Mouse (Mus musculus): ENCODE results near the gene D7Ertd443e. TPM values are rescaled to one million over a fixed set of nuclear protein-coding genes. Genes with fewer than 3 reads are reported as not detected.

The D7Ertd443e gene
- not detected for total RNA-seq (2023)

GRCm38 (mm10) chr7:134385561-134385960 lies at the start of gene D7Ertd443e:
TSS of gene D7Ertd443e (minus strand) at chr7:134385661.

DNA sequence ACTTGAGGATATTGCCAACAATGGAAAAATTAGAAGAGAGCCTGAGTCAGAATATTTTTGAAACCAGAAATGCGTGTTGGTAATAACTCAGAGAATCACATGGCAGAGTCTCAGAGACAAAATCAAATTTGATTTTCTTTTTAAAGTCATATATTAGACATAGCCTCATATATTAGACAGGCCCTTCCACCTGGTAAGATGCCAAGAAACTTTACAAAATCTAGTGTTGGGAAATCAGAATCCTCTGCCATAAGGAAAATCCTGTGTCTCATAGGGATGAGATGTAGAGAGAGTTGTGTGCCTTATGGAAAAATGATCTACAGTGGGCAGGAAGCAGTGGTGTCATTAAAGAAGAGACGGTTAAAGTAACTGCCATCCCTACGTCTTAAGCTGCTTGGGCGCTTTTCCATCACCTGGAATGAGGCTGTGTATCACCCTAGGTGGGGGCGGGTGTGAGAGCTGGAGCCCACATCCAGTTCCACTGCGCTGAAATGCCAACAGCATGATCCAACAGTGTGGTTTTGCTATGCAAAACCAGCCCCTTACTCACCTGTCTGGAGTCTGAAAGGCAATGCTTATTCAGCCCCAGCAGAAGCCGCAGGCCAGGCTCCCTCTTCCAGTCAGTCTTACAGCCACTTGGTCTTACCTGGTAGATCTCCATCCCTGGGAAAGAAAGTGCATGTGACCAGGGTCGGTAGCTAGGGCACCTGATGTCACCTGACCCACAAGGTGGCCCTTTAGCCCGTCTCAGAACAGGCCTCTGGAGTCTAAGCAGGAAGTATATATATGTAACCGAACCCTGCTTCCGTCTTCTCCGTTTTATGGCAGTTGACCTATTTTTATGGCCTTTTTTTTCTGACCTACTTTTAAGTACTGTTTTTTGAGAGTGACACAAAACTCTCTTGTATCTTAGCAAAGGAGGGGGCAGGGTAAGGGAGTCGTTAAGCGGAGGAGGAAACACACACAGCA lies 153.8 kb downstream of the D7Ertd443e start, which contains the start of gene Adam12:
Adam12 (minus strand) TSS at position 769 of the 969 bp plus-strand sequence.

Other genes starting within 250 kb of the D7Ertd443e start
- under 1 TPM; 0.09 to 0.34 TPM for gene Adam12, start 153.5 kb downstream of the D7Ertd443e start, total RNA-seq (2023)

Measured in monocyte, adult 59 days (primary cell).